Comparison of ENCODE assay signal across 33 mouse cellular contexts in genomic region chr11:114360946-114361345, GRCm38 (mm10).
A peak's percentile ranks its signal among the peaks of the same experiment; 100 is the strongest.
DNase-seq lines count a peak whose midpoint lies in the region; ATAC-seq and TF ChIP-seq lines count a peak whose summit lies in the region.
"Had no signal": no experiment of that assay in that cellular context is flagged by ENCODE, and none has a peak within 500 bp of the region (broad histone marks: within the 10 kb centered on the region; RNA-seq: fewer than 3 reads in every experiment).

No protein-coding gene starts in this region.

- H3K4me1 ChIP-seq in kidney, adult 2 months (ENCODE audit: control insufficient read depth, insufficient read depth, low read length), result no peaks in the 10 kb centered on the region
- H3K4me1 ChIP-seq in kidney, embryonic 16.5 days (ENCODE audit: insufficient read depth, low read length), result no peaks in the 10 kb centered on the region
- H3K4me1 ChIP-seq: embryonic facial prominence, embryonic 13.5 days; forebrain, embryonic 10.5 days; forebrain, embryonic 15.5 days; heart, embryonic 13.5 days; hindbrain, embryonic 15.5 days; limb, embryonic 10.5 days; limb, embryonic 15.5 days; liver, embryonic 13.5 days; stomach, embryonic 15.5 days had no signal

- 65% methylated on average over 8 of the region's 8 CpGs for WGBS in kidney, adult 2 months
- WGBS in kidney, embryonic 16.5 days, result 72% methylated on average over 8 of the region's 8 CpGs

- no peak for TF ChIP-seq POLR2A in kidney, adult 2 months (IDR thresholded peaks at IDR 0.05; ENCODE audit: low read depth, low read length)

- TF ChIP-seq CTCF in kidney, adult 2 months (conservative IDR thresholded peaks at IDR 0.05; ENCODE audit: insufficient read depth, insufficient read length, low read depth, low read length), result no peak

- no peak overlapping the region for H3K9ac ChIP-seq in kidney, embryonic 16.5 days (replicated peaks; ENCODE audit: low read length)
- H3K9ac ChIP-seq: embryonic facial prominence, embryonic 13.5 days; forebrain, embryonic 15.5 days; heart, embryonic 13.5 days; hindbrain, embryonic 15.5 days; limb, embryonic 15.5 days; liver, embryonic 13.5 days; neural tube, embryonic 15.5 days; stomach, embryonic 15.5 days had no signal

- peak; percentile 57; the same call in 1 of the 2 replicates for ATAC-seq in kidney, embryonic 16.5 days (ENCODE audit: low FRiP score, low TSS enrichment)
- ATAC-seq: CD4-positive, CD25-positive, alpha-beta regulatory T cell, adult 4 months; forebrain, embryonic 15.5 days; inflammation-experienced regulatory T-cells, adult 6 months; lung, postnatal 0 days had no signal

- peaks cover 5% of the 10 kb centered on the region for H3K9me3 ChIP-seq in kidney, embryonic 16.5 days (ENCODE audit: low read length)
- H3K9me3 ChIP-seq: embryonic facial prominence, embryonic 13.5 days; forebrain, embryonic 10.5 days; hindbrain, embryonic 15.5 days; limb, embryonic 10.5 days; limb, embryonic 15.5 days; liver, embryonic 13.5 days; stomach, embryonic 15.5 days had no signal

- no peak overlapping the region for H3K27ac ChIP-seq in kidney, adult 2 months (ENCODE audit: insufficient read depth, low read depth, low read length)
- no peak overlapping the region for H3K27ac ChIP-seq in kidney, embryonic 16.5 days (ENCODE audit: low read length)
- H3K27ac ChIP-seq: embryonic facial prominence, embryonic 13.5 days; forebrain, embryonic 10.5 days; forebrain, embryonic 15.5 days; gastrocnemius, adult 2 months; heart, embryonic 13.5 days; hindbrain, embryonic 10.5 days; hindbrain, embryonic 15.5 days; limb, embryonic 10.5 days; limb, embryonic 15.5 days; liver, embryonic 13.5 days; macrophage; neural tube, embryonic 15.5 days; stomach, embryonic 15.5 days had no signal

- DNase-seq in kidney, adult 2 months, result peak; percentile 25
- DNase-seq in kidney, postnatal 25 days, result no peak
- peak; percentile 6 for DNase-seq in thymus, postnatal 14 days
- no peak for DNase-seq in thymus, postnatal 10 days (ENCODE audit: low spot score in 2 of 2)
- no peak for DNase-seq in lung, postnatal 4 days
- no peak for DNase-seq in gastrocnemius, postnatal 25 days
- DNase-seq: adrenal gland, postnatal 25 days; cerebellum, adult 11-12 months; cerebellum, adult 9-11 months; gastrocnemius, adult 2 months; heart, postnatal 10 days; layer of hippocampus, postnatal 36 days; liver, embryonic 13.5 days; lung, adult 18-20 months; midbrain, embryonic 14.5 days; right cerebral cortex, postnatal 25 days; thymus, adult 18-20 months; thymus, postnatal 4 days had no signal

- H3K36me3 ChIP-seq in kidney, adult 2 months (ENCODE audit: control insufficient read depth, insufficient read depth, low read length), result no peaks in the 10 kb centered on the region
- H3K36me3 ChIP-seq in kidney, embryonic 16.5 days (ENCODE audit: insufficient read depth, low read length), result no peaks in the 10 kb centered on the region
- H3K36me3 ChIP-seq: embryonic facial prominence, embryonic 13.5 days; forebrain, embryonic 10.5 days; forebrain, embryonic 15.5 days; heart, embryonic 13.5 days; hindbrain, embryonic 10.5 days; hindbrain, embryonic 15.5 days; limb, embryonic 10.5 days; limb, embryonic 15.5 days; liver, embryonic 13.5 days; neural tube, embryonic 15.5 days; stomach, embryonic 15.5 days had no signal

- H3K27me3 ChIP-seq in kidney, adult 2 months (replicated peaks; ENCODE audit: control insufficient read depth, insufficient read depth, low read length), result no peaks in the 10 kb centered on the region; the same call in 1 of the 2 replicates
- no peaks in the 10 kb centered on the region for H3K27me3 ChIP-seq in kidney, embryonic 16.5 days (ENCODE audit: insufficient read depth, low read length)
- H3K27me3 ChIP-seq: embryonic facial prominence, embryonic 13.5 days; forebrain, embryonic 15.5 days; heart, embryonic 13.5 days; hindbrain, embryonic 15.5 days; limb, embryonic 15.5 days; liver, embryonic 13.5 days; neural tube, embryonic 15.5 days; stomach, embryonic 15.5 days had no signal

- H3K4me2 ChIP-seq in kidney, embryonic 16.5 days (replicated peaks; ENCODE audit: low read depth, low read length), result no peak overlapping the region
- H3K4me2 ChIP-seq: embryonic facial prominence, embryonic 13.5 days; forebrain, embryonic 15.5 days; heart, embryonic 13.5 days; hindbrain, embryonic 15.5 days; limb, embryonic 15.5 days; liver, embryonic 13.5 days; neural tube, embryonic 15.5 days; stomach, embryonic 15.5 days had no signal

- no peak overlapping the region for H3K4me3 ChIP-seq in kidney, adult 2 months (ENCODE audit: insufficient read depth, low read depth, low read length)
- H3K4me3 ChIP-seq in kidney, embryonic 16.5 days (ENCODE audit: low read length), result no peak overlapping the region
- H3K4me3 ChIP-seq: embryonic facial prominence, embryonic 13.5 days; forebrain, embryonic 10.5 days; forebrain, embryonic 15.5 days; gastrocnemius, adult 2 months; heart, embryonic 13.5 days; hindbrain, embryonic 10.5 days; hindbrain, embryonic 15.5 days; limb, embryonic 10.5 days; limb, embryonic 15.5 days; liver, embryonic 13.5 days; neural tube, embryonic 15.5 days; stomach, embryonic 15.5 days had no signal

Comparison
In these comparisons a context has a peak if more than half of its experiments do, and no peak if none do; other contexts are left out.
1. DNase-seq: peak in kidney, adult 2 months (single experiment) and thymus, postnatal 14 days (single experiment); none in kidney, postnatal 25 days (0 of 2), thymus, postnatal 10 days (0 of 2), lung, postnatal 4 days (0 of 2) and gastrocnemius, postnatal 25 days (single experiment).